Comparison of ENCODE assay signal across 10 mouse cellular contexts in genomic region chr5:124614709-124615108, GRCm38 (mm10). TPM values are rescaled to one million over a fixed set of nuclear protein-coding genes. Genes with fewer than 3 reads are reported as not detected.
DNase-seq lines count a peak whose midpoint lies in the region; ATAC-seq and TF ChIP-seq lines count a peak whose summit lies in the region.
"Had no signal": no experiment of that assay in that cellular context is flagged by ENCODE, and none has a peak within 500 bp of the region (broad histone marks: within the 10 kb centered on the region; RNA-seq: fewer than 3 reads in every experiment).

No protein-coding gene starts in this region.

- TF ChIP-seq EP300 in stomach, postnatal 0 days (optimal IDR thresholded peaks at IDR 0.05) = no peak

- 0 out of 2 replicates have a peak overlapping the region, but pooled peaks have one; percentile 18 for H3K27ac ChIP-seq in forebrain, embryonic 11.5 days (ENCODE audit: low read depth, low read length)
- H3K27ac ChIP-seq in forebrain, postnatal 0 days (ENCODE audit: low read depth, low read length) = no peak overlapping the region
- peak overlapping the region; percentile 45 for H3K27ac ChIP-seq in kidney, embryonic 15.5 days
- 0 out of 2 replicates have a peak overlapping the region, but pooled peaks have one; percentile 8 for H3K27ac ChIP-seq in stomach, postnatal 0 days (replicated peaks)

- DNase-seq in forebrain, embryonic 11.5 days (ENCODE audit: low spot score) = no peak
- DNase-seq in forebrain, postnatal 0 days = no peak
- no peak for DNase-seq in stomach, postnatal 0 days (ENCODE audit: low spot score)
- no peak for DNase-seq in spleen, adult 12 weeks (ENCODE audit: low spot score)
- DNase-seq in gastrocnemius, postnatal 14 days = no peak
- DNase-seq in cerebellum, adult 9-10 months = no peak

- 90% methylated on average over 11 of the region's 11 CpGs for WGBS in forebrain, embryonic 11.5 days
- WGBS in forebrain, postnatal 0 days = 83% methylated on average over 11 of the region's 11 CpGs
- WGBS in kidney, embryonic 15.5 days = 76% methylated on average over 11 of the region's 11 CpGs
- WGBS in stomach, postnatal 0 days = 84% methylated on average over 11 of the region's 11 CpGs

- no peak for ATAC-seq in forebrain, embryonic 11.5 days (replicated peaks; ENCODE audit: low FRiP score)
- ATAC-seq in forebrain, postnatal 0 days = no peak
- peak; percentile 28 for ATAC-seq in activated CD4-positive, CD25-positive, alpha-beta regulatory T cell, adult 4 months
- ATAC-seq in kidney, embryonic 15.5 days (replicated peaks; ENCODE audit: low FRiP score) = no peak
- peak; percentile 51; the same call in 1 of the 2 replicates for ATAC-seq in stomach, postnatal 0 days (ENCODE audit: low FRiP score, low TSS enrichment)
- ATAC-seq: inflammation-experienced regulatory T-cells, adult 6 months had no signal

- H3K4me2 ChIP-seq in forebrain, embryonic 11.5 days (ENCODE audit: low read depth, low read length, severe bottlenecking) = no peak overlapping the region
- H3K4me2 ChIP-seq in forebrain, postnatal 0 days (ENCODE audit: low read depth) = no peak overlapping the region
- H3K4me2 ChIP-seq in kidney, embryonic 15.5 days = no peak overlapping the region
- no peak overlapping the region for H3K4me2 ChIP-seq in stomach, postnatal 0 days (replicated peaks; ENCODE audit: low read depth)

- no peak for TF ChIP-seq CTCF in forebrain, postnatal 0 days (IDR thresholded peaks at IDR 0.05; ENCODE audit: low read depth)
- TF ChIP-seq CTCF in stomach, postnatal 0 days (IDR thresholded peaks at IDR 0.05; ENCODE audit: low read depth) = no peak

- H3K9me3 ChIP-seq in forebrain, embryonic 11.5 days (ENCODE audit: control insufficient read depth, low read length) = no peaks in the 10 kb centered on the region
- no peaks in the 10 kb centered on the region for H3K9me3 ChIP-seq in forebrain, postnatal 0 days (ENCODE audit: low read length)
- no peaks in the 10 kb centered on the region for H3K9me3 ChIP-seq in kidney, embryonic 15.5 days (replicated peaks)
- H3K9me3 ChIP-seq in stomach, postnatal 0 days (ENCODE audit: control insufficient read depth, low read length) = no peaks in the 10 kb centered on the region

- no peaks in the 10 kb centered on the region; the same call in 1 of the 2 replicates for H3K36me3 ChIP-seq in forebrain, embryonic 11.5 days (ENCODE audit: control insufficient read depth, insufficient read depth, low read length)
- H3K36me3 ChIP-seq in forebrain, postnatal 0 days (ENCODE audit: insufficient read depth) = peaks cover 45% of the 10 kb centered on the region
- H3K36me3 ChIP-seq in kidney, embryonic 15.5 days = peaks cover 25% of the 10 kb centered on the region
- H3K36me3 ChIP-seq in stomach, postnatal 0 days (ENCODE audit: control insufficient read depth, insufficient read depth, low read length) = no peaks in the 10 kb centered on the region

- H3K4me3 ChIP-seq in forebrain, embryonic 11.5 days (ENCODE audit: low read depth, low read length) = no peak overlapping the region
- H3K4me3 ChIP-seq in forebrain, postnatal 0 days (ENCODE audit: low read depth, low read length) = no peak overlapping the region
- no peak overlapping the region for H3K4me3 ChIP-seq in kidney, embryonic 15.5 days (replicated peaks)
- no peak overlapping the region for H3K4me3 ChIP-seq in stomach, postnatal 0 days (ENCODE audit: low read depth, low read length)

- H3K4me1 ChIP-seq in forebrain, embryonic 11.5 days (replicated peaks; ENCODE audit: control insufficient read depth, insufficient read depth, low read length) = no peaks in the 10 kb centered on the region
- H3K4me1 ChIP-seq in forebrain, postnatal 0 days (ENCODE audit: insufficient read depth) = no peaks in the 10 kb centered on the region
- H3K4me1 ChIP-seq in kidney, embryonic 15.5 days = no peaks in the 10 kb centered on the region
- H3K4me1 ChIP-seq in stomach, postnatal 0 days (replicated peaks; ENCODE audit: control insufficient read depth, insufficient read depth) = no peaks in the 10 kb centered on the region

- intact Hi-C loops in gastrocnemius, postnatal 14 days (cut with DNase I; ENCODE audit: low total_unique reads) = no loop called here

- H3K27me3 ChIP-seq in forebrain, embryonic 11.5 days (ENCODE audit: control insufficient read depth, insufficient read depth, low read length) = no peaks in the 10 kb centered on the region
- no peaks in the 10 kb centered on the region for H3K27me3 ChIP-seq in forebrain, postnatal 0 days (ENCODE audit: insufficient read depth, low read length)
- H3K27me3 ChIP-seq in kidney, embryonic 15.5 days = no peaks in the 10 kb centered on the region
- no peaks in the 10 kb centered on the region for H3K27me3 ChIP-seq in stomach, postnatal 0 days (ENCODE audit: control insufficient read depth, insufficient read depth, low read length)
- H3K27me3 ChIP-seq: CH12.LX had no signal

- H3K9ac ChIP-seq in forebrain, embryonic 11.5 days (ENCODE audit: low read length) = no peak overlapping the region
- H3K9ac ChIP-seq in forebrain, postnatal 0 days = no peak overlapping the region
- no peak overlapping the region for H3K9ac ChIP-seq in kidney, embryonic 15.5 days
- H3K9ac ChIP-seq in stomach, postnatal 0 days (ENCODE audit: low read length) = no peak overlapping the region

RNA-seq across cellular contexts. Expression of gene Atp6v0a2, which starts 13.7 kb away (rescaled TPM):
- polyA plus RNA-seq in forebrain, embryonic 11.5 days (2014; fragmentation: Nextera tagmentation; extraction: Ambion mirVana) = 49.6 and 52.7 TPM in 2 replicates
- total RNA-seq in forebrain, postnatal 0 days (2014; rRNA removed) = 18.0 and 21.2 TPM in 2 replicates
- 13.9 and 20.1 TPM in 2 replicates for polyA plus RNA-seq in forebrain, postnatal 0 days (2015; fragmentation: Nextera tagmentation; extraction: Ambion mirVana)
- 10 to 100 TPM; 25.5 to 32.0 TPM for polyA plus RNA-seq in activated CD4-positive, CD25-positive, alpha-beta regulatory T cell, adult 4 months (2017; shearing (Covaris generic))
- 45.7 and 47.2 TPM in 2 replicates for polyA plus RNA-seq in kidney, embryonic 15.5 days (2015; fragmentation: Nextera tagmentation; extraction: Ambion mirVana)
- 27.2 and 29.2 TPM in 2 replicates for polyA plus RNA-seq in stomach, postnatal 0 days (2015; fragmentation: Nextera tagmentation; extraction: Ambion mirVana)
- total RNA-seq in gastrocnemius, postnatal 14 days (2021) = 10 to 100 TPM; 18.8 to 24.3 TPM

RNA-seq across cellular contexts. Expression of gene Gtf2h3, which starts 35.8 kb away (rescaled TPM):
- polyA plus RNA-seq in forebrain, embryonic 11.5 days (2014; fragmentation: Nextera tagmentation; extraction: Ambion mirVana) = 80.6 and 83.2 TPM in 2 replicates
- 33.2 and 38.9 TPM in 2 replicates for total RNA-seq in forebrain, postnatal 0 days (2014; rRNA removed)
- polyA plus RNA-seq in forebrain, postnatal 0 days (2015; fragmentation: Nextera tagmentation; extraction: Ambion mirVana) = 26.1 and 35.0 TPM in 2 replicates
- 10 to 100 TPM; 52.7 to 61.3 TPM for polyA plus RNA-seq in activated CD4-positive, CD25-positive, alpha-beta regulatory T cell, adult 4 months (2017; shearing (Covaris generic))
- polyA plus RNA-seq in kidney, embryonic 15.5 days (2015; fragmentation: Nextera tagmentation; extraction: Ambion mirVana) = 72.8 and 78.7 TPM in 2 replicates
- 24.9 and 27.6 TPM in 2 replicates for polyA plus RNA-seq in stomach, postnatal 0 days (2015; fragmentation: Nextera tagmentation; extraction: Ambion mirVana)
- total RNA-seq in gastrocnemius, postnatal 14 days (2021) = 10 to 100 TPM; 14.9 to 15.0 TPM

RNA-seq across cellular contexts. Expression of gene Eif2b1, which starts 35.8 kb away (rescaled TPM):
- 74.5 and 84.0 TPM in 2 replicates for polyA plus RNA-seq in forebrain, embryonic 11.5 days (2014; fragmentation: Nextera tagmentation; extraction: Ambion mirVana)
- total RNA-seq in forebrain, postnatal 0 days (2014; rRNA removed) = 39.9 and 55.1 TPM in 2 replicates
- 59.3 and 64.1 TPM in 2 replicates for polyA plus RNA-seq in forebrain, postnatal 0 days (2015; fragmentation: Nextera tagmentation; extraction: Ambion mirVana)
- 10 to 100 TPM; 49.2 to 55.6 TPM for polyA plus RNA-seq in activated CD4-positive, CD25-positive, alpha-beta regulatory T cell, adult 4 months (2017; shearing (Covaris generic))
- polyA plus RNA-seq in kidney, embryonic 15.5 days (2015; fragmentation: Nextera tagmentation; extraction: Ambion mirVana) = 72.5 and 73.1 TPM in 2 replicates
- polyA plus RNA-seq in stomach, postnatal 0 days (2015; fragmentation: Nextera tagmentation; extraction: Ambion mirVana) = 58.8 and 61.2 TPM in 2 replicates
- 10 to 100 TPM; 40.2 to 42.9 TPM for total RNA-seq in gastrocnemius, postnatal 14 days (2021)

Comparison
In these comparisons a context has a peak if more than half of its experiments do, and no peak if none do; other contexts are left out.
1. ATAC-seq: peak in activated CD4-positive, CD25-positive, alpha-beta regulatory T cell, adult 4 months (single experiment) and stomach, postnatal 0 days (single experiment); none in forebrain, embryonic 11.5 days (single experiment), forebrain, postnatal 0 days (single experiment) and kidney, embryonic 15.5 days (single experiment).